In genomic region chr9:58798155-58798554, GRCm38 (mm10) we compare ENCODE assay signal across 20 mouse cellular contexts. TPM values are rescaled to one million over a fixed set of nuclear protein-coding genes. Genes with fewer than 3 reads are reported as not detected.
DNase-seq lines count a peak whose midpoint lies in the region; ATAC-seq and TF ChIP-seq lines count a peak whose summit lies in the region.
"Had no signal": no experiment of that assay in that cellular context is flagged by ENCODE, and none has a peak within 500 bp of the region (broad histone marks: within the 10 kb centered on the region; RNA-seq: fewer than 3 reads in every experiment).

No protein-coding gene starts in this region.

- no peak overlapping the region for H3K4me2 ChIP-seq in heart, embryonic 13.5 days
- H3K4me2 ChIP-seq: embryonic facial prominence, embryonic 13.5 days; hindbrain, embryonic 12.5 days had no signal

- H3K36me3 ChIP-seq in heart, embryonic 13.5 days: no peaks in the 10 kb centered on the region
- H3K36me3 ChIP-seq in heart, embryonic 10.5 days: no peaks in the 10 kb centered on the region
- no peaks in the 10 kb centered on the region for H3K36me3 ChIP-seq in heart, adult 2 months (ENCODE audit: control insufficient read depth, insufficient read depth, low read length)
- H3K36me3 ChIP-seq: embryonic facial prominence, embryonic 13.5 days; hindbrain, embryonic 12.5 days had no signal

- peak overlapping the region; percentile 28; the same call in 1 of the 2 replicates for H3K9ac ChIP-seq in heart, embryonic 13.5 days
- no peak overlapping the region for H3K9ac ChIP-seq in heart, adult 2 months (ENCODE audit: low read depth, low read length)
- H3K9ac ChIP-seq: embryonic facial prominence, embryonic 13.5 days; hindbrain, embryonic 12.5 days had no signal

- 69% methylated on average over 7 of the region's 7 CpGs for WGBS in heart, embryonic 13.5 days
- 83% methylated on average over 7 of the region's 7 CpGs for WGBS in heart, embryonic 10.5 days
- 59% methylated on average over 7 of the region's 7 CpGs for WGBS in heart, adult 2 months

- no peaks in the 10 kb centered on the region for H3K9me3 ChIP-seq in heart, embryonic 13.5 days
- H3K9me3 ChIP-seq in heart, embryonic 10.5 days: no peaks in the 10 kb centered on the region
- H3K9me3 ChIP-seq: embryonic facial prominence, embryonic 13.5 days; hindbrain, embryonic 12.5 days had no signal

- no peaks in the 10 kb centered on the region for H3K79me2 ChIP-seq in heart, adult 2 months (replicated peaks; ENCODE audit: control insufficient read depth, insufficient read depth, low read length)

- TF ChIP-seq POLR2A in heart, adult 2 months (IDR thresholded peaks at IDR 0.05; ENCODE audit: insufficient read depth, low read depth, low read length): no peak

- intact Hi-C loops in heart, adult 2 months (cut with DNase I): no loop called here

- H3K4me1 ChIP-seq in heart, embryonic 13.5 days: peaks cover 36% of the 10 kb centered on the region
- peaks cover 66% of the 10 kb centered on the region for H3K4me1 ChIP-seq in heart, embryonic 10.5 days
- 0 out of 2 replicates have a peak, but pooled peaks cover 2% of the 10 kb centered on the region for H3K4me1 ChIP-seq in heart, adult 2 months (ENCODE audit: control insufficient read depth, insufficient read depth, low read length)
- H3K4me1 ChIP-seq: embryonic facial prominence, embryonic 13.5 days; hindbrain, embryonic 12.5 days had no signal

- no peak for TF ChIP-seq EP300 in heart, adult 2 months (IDR thresholded peaks at IDR 0.05; ENCODE audit: insufficient read depth, low read depth, low read length)

- peaks cover 13% of the 10 kb centered on the region for H3K27me3 ChIP-seq in heart, embryonic 13.5 days (replicated peaks)
- peaks cover 38% of the 10 kb centered on the region for H3K27me3 ChIP-seq in heart, embryonic 10.5 days (ENCODE audit: insufficient read depth, poor library complexity, severe bottlenecking)
- H3K27me3 ChIP-seq in heart, adult 2 months (ENCODE audit: control insufficient read depth, insufficient read depth, low read length): no peaks in the 10 kb centered on the region

- H3K27ac ChIP-seq in heart, embryonic 13.5 days (replicated peaks): no peak overlapping the region
- no peak overlapping the region for H3K27ac ChIP-seq in heart, embryonic 10.5 days
- H3K27ac ChIP-seq in heart, adult 2 months: no peak overlapping the region
- H3K27ac ChIP-seq: embryonic facial prominence, embryonic 13.5 days; hindbrain, embryonic 12.5 days had no signal

- peak; percentile 15 to 41 for DNase-seq in cerebellum, postnatal 25 days
- DNase-seq in cerebellum, postnatal 4 days (ENCODE audit: low spot score in 2 of 2): no peak
- DNase-seq in heart, embryonic 10.5 days (ENCODE audit: low spot score): no peak
- peak; percentile 64 for DNase-seq in heart, postnatal 4 days
- no peak for DNase-seq in heart, adult 2 months
- DNase-seq: adrenal gland, adult 2 months; adrenal gland, postnatal 36 days; cerebellum, adult 11 months; cerebellum, adult 9-11 months; gastrocnemius, postnatal 10 days; heart, postnatal 36 days; kidney, adult 18-20 months; kidney, postnatal 10 days had no signal

- no peak for ATAC-seq in heart, embryonic 13.5 days (ENCODE audit: extremely low read depth, insufficient number of reproducible peaks, low FRiP score, low TSS enrichment)
- ATAC-seq: forebrain, embryonic 16.5 days; hindbrain, embryonic 16.5 days; inflammation-experienced regulatory T-cells, adult 6 months had no signal

- no peak overlapping the region for H3K4me3 ChIP-seq in heart, embryonic 13.5 days
- no peak overlapping the region for H3K4me3 ChIP-seq in heart, embryonic 10.5 days
- H3K4me3 ChIP-seq in heart, adult 2 months: no peak overlapping the region
- H3K4me3 ChIP-seq: embryonic facial prominence, embryonic 13.5 days; hindbrain, embryonic 12.5 days had no signal

- TF ChIP-seq CTCF in heart, adult 2 months (IDR thresholded peaks at IDR 0.05): no peak

RNA-seq across cellular contexts. Expression of gene Hcn4, which starts 25.1 kb away (rescaled TPM):
- 1.3 and 1.8 TPM in 2 replicates for polyA plus RNA-seq in heart, embryonic 13.5 days (2015; fragmentation: Nextera tagmentation; extraction: Ambion mirVana)
- polyA plus RNA-seq in heart, embryonic 10.5 days (2016; fragmentation: Nextera tagmentation; extraction: Ambion mirVana): 3.0 and 3.8 TPM in 2 replicates
- 10 to 100 TPM; 11.6 to 12.5 TPM for total RNA-seq in heart, postnatal 4 days (2021)
- 1 to 10 TPM; 8.1 to 9.1 TPM for total RNA-seq in heart, adult 2 months (2021)
- 6.1 and 7.7 TPM in 2 replicates for polyA plus RNA-seq in heart, adult 2 months (2012; rRNA removed)
- polyA plus RNA-seq: inflammation-experienced regulatory T-cells, adult 6 months had no signal

RNA-seq across cellular contexts. Expression of gene Rec114, which starts 54.4 kb away (rescaled TPM):
- polyA plus RNA-seq in heart, embryonic 13.5 days (2015; fragmentation: Nextera tagmentation; extraction: Ambion mirVana): 8.4 and 9.9 TPM in 2 replicates
- polyA plus RNA-seq in heart, embryonic 10.5 days (2016; fragmentation: Nextera tagmentation; extraction: Ambion mirVana): 11.6 and 16.5 TPM in 2 replicates
- 1 to 10 TPM; 1.9 to 4.9 TPM for total RNA-seq in heart, postnatal 4 days (2021)
- total RNA-seq in heart, adult 2 months (2021): 10 to 100 TPM in 1 of 2 experiments, 1 to 10 TPM in 1; 1.8 to 13.6 TPM
- 2.5 TPM in 1 of 2 replicates, not detected in the other for polyA plus RNA-seq in heart, adult 2 months (2012; rRNA removed)
- total RNA-seq: gastrocnemius, postnatal 4 days had no signal

Comparison
In these comparisons a context has a peak if more than half of its experiments do, and no peak if none do; other contexts are left out.
1. DNase-seq: peak in cerebellum, postnatal 25 days (2 of 2) and heart, postnatal 4 days (single experiment); none in cerebellum, postnatal 4 days (0 of 2), heart, embryonic 10.5 days (single experiment) and heart, adult 2 months (0 of 2).